Mouse (Mus musculus) liver, embryonic 16.5 days (tissue): ENCODE measurements around the gene Eps15l1. TPM values are rescaled to one million over a fixed set of nuclear protein-coding genes. Genes with fewer than 3 reads are reported as not detected.

Experiments
- ATAC-seq: fragments of 200-750 bp; cut with Nextera tagmentation; 2 replicates; pipeline ENCODE4 v1.8.0; 2017; ENCODE audit warnings: low read depth, mild to moderate bottlenecking, moderate number of reproducible peaks, moderate library complexity
- H3K27ac ChIP-seq: fragments of 300-500 bp; sonication (generic); 2 replicates; pipeline ENCODE4 v1.5.1; 2014; ENCODE audit warnings: mild to moderate bottlenecking, low read length
- H3K27me3 ChIP-seq: fragments of 300-500 bp; sonication (generic); 2 replicates; pipeline ENCODE4 v1.6.1; 2014; ENCODE audit warnings: low read depth, low read length, mixed read lengths; ENCODE audit not compliant: control insufficient read depth, insufficient read depth
- H3K36me3 ChIP-seq: fragments of 300-500 bp; sonication (generic); 2 replicates; pipeline ENCODE4 v1.6.1; 2014; ENCODE audit warnings: mild to moderate bottlenecking; ENCODE audit not compliant: control insufficient read depth, insufficient read depth
- H3K4me1 ChIP-seq: fragments of 300-500 bp; sonication (generic); 2 replicates; pipeline ENCODE4 v1.6.1; 2014; ENCODE audit warnings: low read depth, low read length, mixed read lengths; ENCODE audit not compliant: control insufficient read depth
- H3K4me2 ChIP-seq: fragments of 300-500 bp; sonication (generic); 2 replicates; pipeline ENCODE4 v1.6.1; 2014; ENCODE audit warnings: low read depth, low read length, mixed read lengths
- H3K4me3 ChIP-seq: fragments of 300-500 bp; sonication (generic); 2 replicates; pipeline ENCODE4 v1.5.1; 2014; ENCODE audit warnings: low read depth, mild to moderate bottlenecking, low read length
- H3K9ac ChIP-seq: fragments of 300-500 bp; sonication (generic); 2 replicates; pipeline ENCODE4 v1.6.1; 2014; ENCODE audit warnings: low read depth, low read length
- H3K9me3 ChIP-seq: fragments of 300-500 bp; sonication (generic); replicated peaks from 2 replicates; pipeline ENCODE4 v1.6.1; 2016; ENCODE audit warnings: low read length; ENCODE audit not compliant: control insufficient read depth
- WGBS: fragments of 180-500 bp; shearing (Covaris S2); extraction: QIAGEN DNeasy Blood & Tissue Kit; methylation state at CpG from one replicate; pipeline ENCODE4 v1.1.7; 2014; ENCODE audit not compliant: insufficient replicate concordance; 5-methylcytosine and 5-hydroxymethylcytosine counted together
- polyA plus RNA-seq: library from polyadenylated mRNA; unstranded; fragments of >200 nt; fragmentation: Nextera tagmentation; extraction: Ambion mirVana; gene quantifications from 2 replicates; pipeline ENCODE4 v1.2.1, GENCODE M21; 2015

Gene Eps15l1
- polyA plus RNA-seq, 1 experiment from 2014 or later: 19.2 TPM

- H3K27ac ChIP-seq: no peak overlapping the region
- H3K9ac ChIP-seq: no peak overlapping the region
- no peaks in the 10 kb centered on the region for H3K36me3 ChIP-seq
- no peak for ATAC-seq
- WGBS: 49% methylated on average over 10 of the region's 10 CpGs
- H3K27me3 ChIP-seq: peaks cover 27% of the 10 kb centered on the region
- no peak overlapping the region for H3K4me2 ChIP-seq
- H3K4me1 ChIP-seq: peaks cover 13% of the 10 kb centered on the region
- H3K4me3 ChIP-seq: no peak overlapping the region
- H3K9me3 ChIP-seq: no peaks in the 10 kb centered on the region
Measured at GRCm38 (mm10) chr8:72316053-72316695, 105.1 kb downstream of the Eps15l1 start.

GRCm38 (mm10) chr8:72312926-72313518, 108.2 kb downstream of the Eps15l1 start:
- Histone ChIP-seq H3K4me3 (no peak overlapping the region), H3K27me3 (no peaks in the 10 kb centered on the region), H3K36me3 (no peaks in the 10 kb centered on the region), H3K4me2 (no peak overlapping the region), H3K9ac (no peak overlapping the region), H3K9me3 (no peaks in the 10 kb centered on the region), H3K27ac (no peak overlapping the region), H3K4me1 (peaks cover 7% of the 10 kb centered on the region)
- no peak for ATAC-seq
- WGBS: 20% methylated on average over 3 of the region's 3 CpGs

DNA sequence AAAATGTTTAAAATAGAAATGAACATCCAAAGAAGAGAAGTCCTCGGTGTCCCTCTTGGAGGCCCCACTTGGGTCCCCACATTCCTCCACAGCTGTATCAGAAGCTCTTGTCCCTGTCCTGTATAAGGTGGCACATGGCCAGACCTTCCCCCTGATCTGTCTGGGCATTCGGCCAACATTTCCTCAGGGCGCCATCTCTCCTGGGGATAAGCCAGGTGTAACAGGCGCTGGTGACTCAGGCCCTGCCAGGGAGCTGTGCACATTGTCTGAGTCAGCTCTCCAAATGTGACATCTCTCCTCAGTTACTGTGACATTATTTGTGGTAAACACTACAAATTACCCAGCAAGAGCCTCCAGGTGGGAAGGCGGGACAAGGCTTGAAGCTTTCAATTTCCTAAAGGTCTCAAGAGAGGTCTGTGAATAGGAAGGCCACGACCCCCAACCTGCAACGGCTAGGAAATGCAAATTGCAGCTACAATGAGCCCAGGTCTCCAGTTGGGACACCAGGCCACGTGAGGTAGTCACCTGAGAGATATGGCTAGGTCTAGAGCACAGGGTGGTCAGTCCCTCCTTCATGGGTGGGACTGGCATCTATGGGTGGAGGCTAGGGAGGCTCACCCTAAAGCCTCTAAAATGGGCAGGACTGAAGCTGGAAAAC, 110.3 kb downstream of the Eps15l1 start:
- ATAC-seq: peak; percentile 83
- H3K9ac ChIP-seq: no peak overlapping the region
- H3K4me3 ChIP-seq: no peak overlapping the region
- 52% methylated on average over 8 of the region's 8 CpGs for WGBS
- H3K9me3 ChIP-seq: no peaks in the 10 kb centered on the region
- H3K36me3 ChIP-seq: no peaks in the 10 kb centered on the region
- no peaks in the 10 kb centered on the region; the same call in 1 of the 2 replicates for H3K4me1 ChIP-seq
- H3K27ac ChIP-seq: no peak overlapping the region
- H3K4me2 ChIP-seq: no peak overlapping the region
- no peaks in the 10 kb centered on the region for H3K27me3 ChIP-seq

GRCm38 (mm10) chr8:72308276-72308675, 113.0 kb downstream of the Eps15l1 start:
- Histone ChIP-seq H3K4me1 (no peaks in the 10 kb centered on the region; the same call in 1 of the 2 replicates), H3K27ac (no peak overlapping the region), H3K27me3 (no peaks in the 10 kb centered on the region), H3K9me3 (no peaks in the 10 kb centered on the region), H3K9ac (no peak overlapping the region), H3K4me3 (no peak overlapping the region), H3K36me3 (no peaks in the 10 kb centered on the region), H3K4me2 (no peak overlapping the region)
- 45% methylated on average over 6 of the region's 6 CpGs for WGBS
- no peak; the same call in 1 of the 2 replicates for ATAC-seq

GRCm38 (mm10) chr8:72306913-72307312, 114.3 kb downstream of the Eps15l1 start:
- Histone ChIP-seq H3K27ac (no peak overlapping the region), H3K4me1 (no peaks in the 10 kb centered on the region; the same call in 1 of the 2 replicates), H3K36me3 (no peaks in the 10 kb centered on the region), H3K9ac (no peak overlapping the region), H3K27me3 (no peaks in the 10 kb centered on the region), H3K4me2 (no peak overlapping the region), H3K4me3 (no peak overlapping the region), H3K9me3 (no peaks in the 10 kb centered on the region)
- WGBS: 61% methylated on average over 5 of the region's 5 CpGs
- ATAC-seq: no peak

GRCm38 (mm10) chr8:72305210-72305905, 115.9 kb downstream of the Eps15l1 start, which contains the start of gene Gm10282:
Gm10282 (minus strand) TSS chr8:72305260.
- no peaks in the 10 kb centered on the region for H3K36me3 ChIP-seq
- no peaks in the 10 kb centered on the region for H3K27me3 ChIP-seq
- H3K4me1 ChIP-seq: no peaks in the 10 kb centered on the region; the same call in 1 of the 2 replicates
- no peak within 1 kb of the TSS for H3K9ac ChIP-seq
- no peak within 1 kb of the TSS for H3K27ac ChIP-seq
- ATAC-seq: no peak
- no peak within 1 kb of the TSS for H3K4me2 ChIP-seq
- WGBS: 63% methylated on average over 14 of the region's 16 CpGs
- no peak within 1 kb of the TSS for H3K4me3 ChIP-seq
- H3K9me3 ChIP-seq: no peaks in the 10 kb centered on the region

- H3K27ac ChIP-seq: no peak overlapping the region
- 20% methylated on average over 8 of the region's 8 CpGs for WGBS
- peak; percentile 48; the same call in 1 of the 2 replicates for ATAC-seq
- peak overlapping the region; percentile 25; the same call in 1 of the 2 replicates for H3K4me2 ChIP-seq
- H3K36me3 ChIP-seq: no peaks in the 10 kb centered on the region
- H3K9ac ChIP-seq: no peak overlapping the region
- H3K9me3 ChIP-seq: no peaks in the 10 kb centered on the region
- H3K4me3 ChIP-seq: peak overlapping the region; percentile 26
- H3K4me1 ChIP-seq: no peaks in the 10 kb centered on the region; the same call in 1 of the 2 replicates
- H3K27me3 ChIP-seq: no peaks in the 10 kb centered on the region
Measured at GRCm38 (mm10) chr8:72303633-72304032, 117.6 kb downstream of the Eps15l1 start.

DNA sequence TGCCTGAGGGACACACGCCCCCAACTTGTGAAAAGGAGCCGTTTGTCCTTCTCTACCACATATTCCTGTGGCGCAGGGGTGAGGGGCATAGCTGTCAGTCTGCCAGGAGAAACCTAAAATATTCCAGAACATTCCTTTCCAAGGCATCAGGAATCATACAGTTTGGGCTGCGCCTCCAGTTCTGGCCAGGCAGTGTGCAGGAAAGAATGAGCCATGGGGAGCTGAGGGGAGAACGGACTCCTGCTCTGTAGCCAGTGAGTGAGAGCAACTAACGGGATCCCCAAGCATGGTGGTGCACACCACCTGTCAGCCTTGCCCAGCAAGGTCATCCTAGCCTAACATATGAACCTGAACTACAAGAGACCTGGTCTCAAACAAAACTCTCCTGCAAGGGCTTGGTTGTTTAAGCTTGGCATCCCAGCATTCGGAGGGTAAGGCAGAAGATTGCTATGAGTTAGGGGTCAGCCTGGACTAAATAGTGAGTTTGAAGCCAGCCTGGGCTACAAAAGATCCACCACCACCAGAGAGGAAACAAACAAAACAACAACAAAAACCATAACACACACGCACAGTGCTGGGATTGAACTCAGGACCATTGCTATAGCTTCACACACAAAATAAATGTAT, 118.2 kb downstream of the Eps15l1 start:
- no peak for ATAC-seq
- Histone ChIP-seq H3K4me2 (no peak overlapping the region), H3K4me1 (no peaks in the 10 kb centered on the region; the same call in 1 of the 2 replicates), H3K9me3 (no peaks in the 10 kb centered on the region), H3K27ac (no peak overlapping the region), H3K36me3 (no peaks in the 10 kb centered on the region), H3K9ac (no peak overlapping the region), H3K27me3 (no peaks in the 10 kb centered on the region), H3K4me3 (no peak overlapping the region)
- 50% methylated on average over 8 of the region's 8 CpGs for WGBS
